Mouse (Mus musculus): ENCODE data around the gene Gm49369. TPM values are rescaled to one million over a fixed set of nuclear protein-coding genes. Genes with fewer than 3 reads are reported as not detected.

Gm49369 gene
- total RNA-seq (2012; rRNA removed), result 6.6 and 17.8 TPM in 2 replicates

- Histone ChIP-seq H3K4me3 (ENCODE audit: insufficient read depth in 1 of 2, low read depth in 1 of 2, low read length in 2 of 2, poor library complexity in 1 of 2, severe bottlenecking in 1 of 2) (no peak within 1 kb of the TSS), H3K27ac (ENCODE audit: insufficient read depth, low read depth, low read length, poor library complexity, severe bottlenecking) (no peak within 1 kb of the TSS), H3K9ac (ENCODE audit: insufficient read depth, low read depth, low read length, poor library complexity, severe bottlenecking) (no peak within 1 kb of the TSS), H3K4me1 (ENCODE audit: control insufficient read depth in 2 of 2, insufficient read depth in 2 of 2, low read length in 2 of 2, poor library complexity in 1 of 2) (peaks cover 0 to 16% of the 10 kb centered on the region in 2 experiments; a peak in 2 of 4 replicates), H3K36me3 (ENCODE audit: control insufficient read depth, insufficient read depth, low read length, poor library complexity, severe bottlenecking) (peaks cover 78% of the 10 kb centered on the region), H3K9me3 (ENCODE audit: control insufficient read depth, insufficient read depth, low read depth, low read length) (no peaks in the 10 kb centered on the region)
- in situ Hi-C loops (cut with MboI; ENCODE audit: low sequenced_read_pairs in 2 of 2, unreplicated experiment in 2 of 2), result no loop called here
- no peak for TF ChIP-seq MAFK (IDR thresholded peaks at IDR 0.05; ENCODE audit: insufficient read depth, low read depth, low read length)
- TF ChIP-seq CHD2 (IDR thresholded peaks at IDR 0.05; ENCODE audit: low read depth, low read length), result no peak
- no peak for TF ChIP-seq ZC3H11A (IDR thresholded peaks at IDR 0.05; ENCODE audit: borderline replicate concordance, low read depth, low read length)
- no peak for TF ChIP-seq ZNF384 (IDR thresholded peaks at IDR 0.05; ENCODE audit: low read depth, low read length)
- TF ChIP-seq HCFC1 (IDR thresholded peaks at IDR 0.05; ENCODE audit: borderline replicate concordance, insufficient read depth, low read length), result no peak
- DNase-seq (ENCODE audit: low read depth, low spot score), result no peak
These were observed at the start of gene Gm49369 for GRCm38 (mm10) chr7:142382567-142382966. Gm49369 (minus strand) TSS chr7:142382667.

- Histone ChIP-seq H3K9me3 (ENCODE audit: control insufficient read depth, insufficient read depth, low read depth, low read length) (no peaks in the 10 kb centered on the region), H3K36me3 (ENCODE audit: control insufficient read depth, insufficient read depth, low read length, poor library complexity, severe bottlenecking) (no peaks in the 10 kb centered on the region), H3K9ac (ENCODE audit: insufficient read depth, low read depth, low read length, poor library complexity, severe bottlenecking) (no peak overlapping the region), H3K27ac (ENCODE audit: insufficient read depth, low read depth, low read length, poor library complexity, severe bottlenecking) (no peak overlapping the region), H3K4me3 (ENCODE audit: insufficient read depth in 1 of 2, low read depth in 1 of 2, low read length in 2 of 2, poor library complexity in 1 of 2, severe bottlenecking in 1 of 2) (no peak overlapping the region), H3K4me1 (ENCODE audit: control insufficient read depth in 2 of 2, insufficient read depth in 2 of 2, low read length in 2 of 2, poor library complexity in 1 of 2) (peaks cover 3 to 11% of the 10 kb centered on the region in 2 experiments; a peak in 2 of 4 replicates)
- in situ Hi-C loops (cut with MboI; ENCODE audit: low sequenced_read_pairs in 2 of 2, unreplicated experiment in 2 of 2), result loop anchor here in 1 of 2 experiments (10.0 kb wide), 1 partner anchor 96 kb away; no protein-coding TSS in a partner anchor
- no peak for TF ChIP-seq CHD2 (IDR thresholded peaks at IDR 0.05; ENCODE audit: low read depth, low read length)
- no peak for TF ChIP-seq HCFC1 (IDR thresholded peaks at IDR 0.05; ENCODE audit: borderline replicate concordance, insufficient read depth, low read length)
- TF ChIP-seq ZC3H11A (IDR thresholded peaks at IDR 0.05; ENCODE audit: borderline replicate concordance, low read depth, low read length), result no peak
- TF ChIP-seq ZNF384 (IDR thresholded peaks at IDR 0.05; ENCODE audit: low read depth, low read length), result no peak
- no peak for DNase-seq (ENCODE audit: low read depth, low spot score)
These were observed 48.6 kb upstream of the Gm49369 start for GRCm38 (mm10) chr7:142431106-142431505.

DNA sequence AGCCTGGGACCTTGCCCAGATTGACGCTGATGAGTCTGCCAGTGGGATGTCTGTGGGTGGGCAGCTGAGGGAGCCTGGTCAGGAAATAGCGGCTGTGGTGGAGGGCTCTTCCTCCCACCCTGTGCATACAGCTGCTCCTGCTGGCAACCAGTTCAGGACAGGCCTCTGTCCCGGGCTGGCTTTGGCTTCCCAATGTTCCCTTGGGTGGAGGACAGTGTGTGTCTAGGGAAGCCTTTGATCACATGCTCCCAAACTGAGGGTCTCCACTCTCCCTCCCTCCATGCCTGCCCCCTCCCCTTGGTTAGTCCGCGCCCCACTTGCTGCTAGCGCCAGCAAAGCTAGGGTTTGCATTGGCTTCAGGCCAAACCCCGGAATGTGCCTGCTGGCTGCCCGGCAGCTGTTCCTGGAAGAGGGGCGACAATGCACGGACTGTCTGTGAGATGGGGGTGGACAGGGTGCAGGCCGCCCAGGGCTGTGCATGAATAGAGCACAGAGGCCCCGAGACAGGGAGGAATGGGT, 47.8 kb upstream of the Gm49369 start:
- peaks cover 3 to 11% of the 10 kb centered on the region in 2 experiments; a peak in 2 of 4 replicates for H3K4me1 ChIP-seq (ENCODE audit: control insufficient read depth in 2 of 2, insufficient read depth in 2 of 2, low read length in 2 of 2, poor library complexity in 1 of 2)
- no peaks in the 10 kb centered on the region for H3K36me3 ChIP-seq (ENCODE audit: control insufficient read depth, insufficient read depth, low read length, poor library complexity, severe bottlenecking)
- H3K9me3 ChIP-seq (ENCODE audit: control insufficient read depth, insufficient read depth, low read depth, low read length), result no peaks in the 10 kb centered on the region
- H3K4me3 ChIP-seq (ENCODE audit: insufficient read depth in 1 of 2, low read depth in 1 of 2, low read length in 2 of 2, poor library complexity in 1 of 2, severe bottlenecking in 1 of 2), result no peak overlapping the region
- in situ Hi-C loops (cut with MboI; ENCODE audit: low sequenced_read_pairs in 2 of 2, unreplicated experiment in 2 of 2), result loop anchor here in 1 of 2 experiments (10.0 kb wide), 1 partner anchor 95 kb away; no protein-coding TSS in a partner anchor
- no peak for DNase-seq (ENCODE audit: low read depth, low spot score)
- TF ChIP-seq CHD2 (IDR thresholded peaks at IDR 0.05; ENCODE audit: low read depth, low read length) (no peak), HCFC1 (IDR thresholded peaks at IDR 0.05; ENCODE audit: borderline replicate concordance, insufficient read depth, low read length) (no peak), MAFK (IDR thresholded peaks at IDR 0.05; ENCODE audit: insufficient read depth, low read depth, low read length) (no peak), ZC3H11A (IDR thresholded peaks at IDR 0.05; ENCODE audit: borderline replicate concordance, low read depth, low read length) (no peak), ZNF384 (IDR thresholded peaks at IDR 0.05; ENCODE audit: low read depth, low read length) (no peak)
- no peak overlapping the region for H3K27ac ChIP-seq (ENCODE audit: insufficient read depth, low read depth, low read length, poor library complexity, severe bottlenecking)
- H3K9ac ChIP-seq (ENCODE audit: insufficient read depth, low read depth, low read length, poor library complexity, severe bottlenecking), result no peak overlapping the region

DNA sequence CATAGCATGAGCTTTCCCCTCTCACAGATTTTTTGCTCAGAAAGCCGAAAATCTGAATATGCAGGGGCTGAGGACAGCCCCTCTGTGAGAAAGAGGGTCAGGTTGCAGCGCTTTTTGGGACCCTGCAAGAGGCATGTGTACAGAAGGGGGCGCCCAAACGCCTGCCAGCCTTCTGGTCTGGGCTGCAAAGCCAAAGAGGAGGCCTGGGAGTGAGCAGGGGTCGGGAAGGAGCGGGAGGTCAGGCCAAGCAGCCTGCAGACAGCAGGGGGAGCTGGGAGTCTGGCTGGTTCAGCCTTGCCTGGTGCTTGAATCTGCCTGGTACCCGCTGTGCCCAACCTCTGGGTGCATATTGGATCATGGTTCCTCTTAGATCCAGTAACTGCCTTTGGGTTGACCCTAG, 45.7 kb upstream of the Gm49369 start:
- Histone ChIP-seq H3K27ac (ENCODE audit: insufficient read depth, low read depth, low read length, poor library complexity, severe bottlenecking) (no peak overlapping the region), H3K9ac (ENCODE audit: insufficient read depth, low read depth, low read length, poor library complexity, severe bottlenecking) (no peak overlapping the region), H3K4me3 (ENCODE audit: insufficient read depth in 1 of 2, low read depth in 1 of 2, low read length in 2 of 2, poor library complexity in 1 of 2, severe bottlenecking in 1 of 2) (no peak overlapping the region), H3K9me3 (ENCODE audit: control insufficient read depth, insufficient read depth, low read depth, low read length) (no peaks in the 10 kb centered on the region), H3K36me3 (ENCODE audit: control insufficient read depth, insufficient read depth, low read length, poor library complexity, severe bottlenecking) (no peaks in the 10 kb centered on the region), H3K4me1 (ENCODE audit: control insufficient read depth in 2 of 2, insufficient read depth in 2 of 2, low read length in 2 of 2, poor library complexity in 1 of 2) (peaks cover 2 to 3% of the 10 kb centered on the region in 2 experiments; a peak in 2 of 4 replicates)
- peak; percentile 69 for DNase-seq (ENCODE audit: low read depth, low spot score)
- no peak for TF ChIP-seq ZNF384 (IDR thresholded peaks at IDR 0.05; ENCODE audit: low read depth, low read length)
- TF ChIP-seq ZC3H11A (IDR thresholded peaks at IDR 0.05; ENCODE audit: borderline replicate concordance, low read depth, low read length), result no peak
- TF ChIP-seq HCFC1 (IDR thresholded peaks at IDR 0.05; ENCODE audit: borderline replicate concordance, insufficient read depth, low read length), result no peak
- no peak for TF ChIP-seq CHD2 (IDR thresholded peaks at IDR 0.05; ENCODE audit: low read depth, low read length)
- no peak for TF ChIP-seq MAFK (IDR thresholded peaks at IDR 0.05; ENCODE audit: insufficient read depth, low read depth, low read length)
- in situ Hi-C loops (cut with MboI; ENCODE audit: low sequenced_read_pairs in 2 of 2, unreplicated experiment in 2 of 2), result loop anchor here in 1 of 2 experiments (10.0 kb wide), 1 partner anchor 247 kb away; no protein-coding TSS in a partner anchor

Data from ES-E14 (cell line).